Mouse (Mus musculus) hindbrain, embryonic 10.5 days (tissue): ENCODE measurements around the gene Camk1. TPM values are rescaled to one million over a fixed set of nuclear protein-coding genes. Genes with fewer than 3 reads are reported as not detected.

Experiments used
- DNase-seq: peaks from one replicate; pipeline ENCODE4 v3.0.0-alpha.2; 2017; ENCODE audit warnings: low spot score
- H3K27ac ChIP-seq: fragments of 300-500 bp; sonication (generic); 2 replicates; pipeline ENCODE4 v1.5.1; 2016; ENCODE audit warnings: mild to moderate bottlenecking, moderate library complexity
- H3K27me3 ChIP-seq: fragments of 300-500 bp; sonication (generic); 2 replicates; pipeline ENCODE4 v1.6.1; 2016; ENCODE audit warnings: mild to moderate bottlenecking; ENCODE audit not compliant: poor library complexity, insufficient read depth, severe bottlenecking
- H3K36me3 ChIP-seq: fragments of 300-500 bp; sonication (generic); 2 replicates; pipeline ENCODE4 v1.6.1; 2016; ENCODE audit warnings: mild to moderate bottlenecking, moderate library complexity
- H3K4me1 ChIP-seq: fragments of 300-500 bp; sonication (generic); replicated peaks from 2 replicates; pipeline ENCODE4 v1.6.1; 2016; ENCODE audit warnings: mild to moderate bottlenecking
- H3K4me3 ChIP-seq: fragments of 300-500 bp; sonication (generic); 2 replicates; pipeline ENCODE4 v1.5.1; 2016; ENCODE audit warnings: mild to moderate bottlenecking, moderate library complexity
- H3K9me3 ChIP-seq: fragments of 300-500 bp; sonication (generic); 2 replicates; pipeline ENCODE4 v1.6.1; 2016; ENCODE audit warnings: mild to moderate bottlenecking, moderate library complexity
- WGBS: fragments of 180-500 bp; shearing (Covaris S2); methylation state at CpG from one replicate; pipeline ENCODE4 v1.1.7; 2016; 5-methylcytosine and 5-hydroxymethylcytosine counted together
- polyA plus RNA-seq: library from polyadenylated mRNA; unstranded; fragments of >200 nt; fragmentation: Nextera tagmentation; extraction: Ambion mirVana; gene quantifications from 2 replicates; pipeline ENCODE4 v1.2.1, GENCODE M21; 2016

The Camk1 gene
- polyA plus RNA-seq, 1 experiment from 2014 or later: 58.0 TPM

DNA sequence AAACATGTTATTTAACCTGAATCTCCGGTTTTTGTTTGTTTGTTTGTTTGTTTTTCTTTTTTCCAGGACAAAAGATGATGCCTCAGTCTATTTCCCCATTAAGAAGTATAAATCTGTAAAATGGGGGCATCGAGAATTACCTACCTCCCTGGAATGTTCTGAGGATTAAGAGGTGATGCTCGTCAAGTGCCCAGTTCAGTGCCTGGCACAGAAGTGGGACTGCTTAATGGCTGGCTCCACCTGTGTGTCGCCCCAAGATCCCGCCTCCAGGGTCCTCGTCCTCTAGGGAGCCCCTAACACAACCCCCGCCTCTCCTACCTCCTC, 33.4 kb upstream of the Camk1 start:
- Histone ChIP-seq H3K36me3 (peaks cover 62% of the 10 kb centered on the region), H3K27me3 (no peaks in the 10 kb centered on the region), H3K4me1 (peaks cover 27% of the 10 kb centered on the region), H3K4me3 (peak overlapping the region; percentile 98), H3K27ac (peak overlapping the region; percentile 99), H3K9me3 (no peaks in the 10 kb centered on the region)
- DNase-seq: no peak
- WGBS: 7% methylated on average over 7 of the region's 7 CpGs

- H3K27ac ChIP-seq: no peak overlapping the region
- no peaks in the 10 kb centered on the region for H3K27me3 ChIP-seq
- H3K36me3 ChIP-seq: peaks cover 75% of the 10 kb centered on the region
- no peak for DNase-seq
- peaks cover 12% of the 10 kb centered on the region for H3K4me1 ChIP-seq
- WGBS: 94% methylated on average over 4 of the region's 4 CpGs
- H3K9me3 ChIP-seq: no peaks in the 10 kb centered on the region
- H3K4me3 ChIP-seq: no peak overlapping the region
These were observed 29.7 kb upstream of the Camk1 start for GRCm38 (mm10) chr6:113373491-113373890.

DNA sequence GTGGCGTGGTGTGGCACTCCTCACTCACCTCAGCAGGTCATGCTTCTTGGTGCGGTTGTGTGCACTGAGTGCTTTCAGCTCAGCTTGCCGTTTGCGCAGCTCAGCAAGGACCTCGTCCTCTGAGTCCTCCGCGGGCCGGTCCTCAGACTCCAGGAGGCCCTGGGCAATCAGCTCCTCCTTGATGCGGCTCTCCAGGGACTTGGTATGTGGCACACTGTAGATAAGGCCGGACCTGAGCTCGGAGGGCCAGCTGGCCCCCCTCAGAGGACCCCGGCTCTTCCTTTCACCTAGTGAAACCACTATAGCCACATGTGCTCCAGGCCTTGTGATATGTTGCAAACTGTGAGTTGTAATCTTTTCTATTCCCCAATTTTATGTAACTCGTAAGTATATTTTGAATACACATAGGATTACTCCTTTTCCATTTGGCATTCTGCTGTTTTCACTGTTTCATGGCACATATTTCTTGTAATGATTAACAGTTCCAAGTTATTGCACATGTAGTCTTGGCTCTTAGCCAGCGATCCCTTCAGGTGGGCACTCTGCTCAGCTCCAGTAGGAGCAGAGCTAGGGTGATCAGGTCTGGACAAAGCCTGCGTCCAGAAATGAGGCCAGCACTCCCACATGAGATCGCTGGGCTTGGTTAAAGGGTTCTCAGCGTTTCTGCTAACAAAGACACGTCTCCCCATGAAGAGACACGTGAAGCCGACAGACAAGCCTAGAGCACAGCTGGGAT, 26.6 kb upstream of the Camk1 start:
- Histone ChIP-seq H3K27ac (no peak overlapping the region), H3K36me3 (peaks cover 87% of the 10 kb centered on the region), H3K27me3 (no peaks in the 10 kb centered on the region), H3K4me1 (no peaks in the 10 kb centered on the region), H3K9me3 (no peaks in the 10 kb centered on the region), H3K4me3 (no peak overlapping the region)
- DNase-seq: no peak
- WGBS: 94% methylated on average over 20 of the region's 20 CpGs

DNA sequence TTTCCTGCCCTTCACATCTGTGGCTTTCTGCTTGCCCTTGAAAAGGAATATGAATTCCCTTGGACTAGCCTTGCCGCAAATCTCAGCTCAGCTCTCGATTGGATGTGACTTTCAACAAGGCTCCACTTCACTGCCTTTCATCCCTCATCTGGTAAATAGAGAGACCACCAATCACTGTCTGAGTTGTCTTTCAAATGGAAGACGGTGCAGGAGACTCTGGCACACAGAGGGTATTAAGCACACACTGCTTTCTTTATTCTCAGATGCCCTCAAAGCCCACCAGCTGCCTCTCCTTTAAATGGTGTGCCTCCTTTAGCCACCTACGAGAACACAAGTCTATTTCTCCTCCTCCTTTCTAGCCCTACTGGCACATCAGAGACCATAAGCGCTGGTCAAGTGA, 24.8 kb upstream of the Camk1 start:
- Histone ChIP-seq H3K36me3 (peaks cover 69% of the 10 kb centered on the region), H3K4me1 (no peaks in the 10 kb centered on the region), H3K4me3 (no peak overlapping the region), H3K9me3 (no peaks in the 10 kb centered on the region), H3K27ac (no peak overlapping the region), H3K27me3 (no peaks in the 10 kb centered on the region)
- DNase-seq: no peak
- WGBS: 86% methylated on average over 5 of the region's 5 CpGs

DNA sequence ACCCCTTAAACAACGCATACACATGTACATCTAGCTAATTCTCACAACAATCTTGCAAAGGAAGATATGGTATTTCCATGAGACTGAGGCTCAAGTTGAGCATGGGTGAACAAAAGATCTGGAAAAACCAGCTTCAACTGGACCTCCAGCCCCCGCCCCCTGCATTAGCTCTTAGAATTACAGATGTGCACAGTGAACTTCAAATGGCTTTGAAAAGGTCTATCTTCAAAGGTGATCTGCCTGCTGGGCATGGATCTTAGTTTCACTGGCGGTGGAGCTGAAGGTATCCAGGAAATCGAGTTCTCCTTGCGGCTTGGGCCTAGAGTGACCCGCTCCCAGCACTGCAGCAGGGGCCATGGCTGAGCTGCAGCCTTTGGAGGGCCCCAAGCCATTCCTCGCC, 24.3 kb upstream of the Camk1 start:
- H3K27ac ChIP-seq: no peak overlapping the region
- WGBS: 88% methylated on average over 7 of the region's 7 CpGs

DNA sequence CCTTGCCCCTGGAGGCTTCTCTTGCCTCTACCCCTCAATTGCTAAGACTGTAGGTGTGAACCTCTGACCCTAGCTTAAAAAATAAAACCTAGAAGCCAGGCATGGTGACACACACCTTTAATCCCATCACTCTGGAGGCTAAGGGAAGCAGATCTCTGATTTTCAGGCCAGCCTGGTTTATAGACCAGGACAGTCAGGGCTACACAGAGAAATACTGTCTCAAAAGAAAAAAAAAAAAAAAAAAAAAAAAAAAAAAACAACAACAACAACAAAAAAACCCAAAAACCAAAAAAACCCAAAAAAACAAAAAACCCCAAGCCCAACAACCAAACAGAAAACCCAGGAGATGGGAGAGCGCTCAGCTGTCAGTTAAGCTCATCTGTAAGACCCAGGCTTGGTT, 23.8 kb upstream of the Camk1 start:
- 98% methylated on average over 1 of the region's 1 CpGs for WGBS
- Histone ChIP-seq H3K9me3 (no peaks in the 10 kb centered on the region), H3K36me3 (peaks cover 59% of the 10 kb centered on the region), H3K4me1 (no peaks in the 10 kb centered on the region), H3K4me3 (no peak overlapping the region), H3K27me3 (no peaks in the 10 kb centered on the region), H3K27ac (no peak overlapping the region)
- no peak for DNase-seq

More for the DNA sequence above, 24.3 kb upstream of the Camk1 start:
- DNase-seq: no peak
- Histone ChIP-seq H3K27me3 (no peaks in the 10 kb centered on the region), H3K4me3 (no peak overlapping the region), H3K4me1 (no peaks in the 10 kb centered on the region), H3K9me3 (no peaks in the 10 kb centered on the region), H3K36me3 (peaks cover 65% of the 10 kb centered on the region)

DNA sequence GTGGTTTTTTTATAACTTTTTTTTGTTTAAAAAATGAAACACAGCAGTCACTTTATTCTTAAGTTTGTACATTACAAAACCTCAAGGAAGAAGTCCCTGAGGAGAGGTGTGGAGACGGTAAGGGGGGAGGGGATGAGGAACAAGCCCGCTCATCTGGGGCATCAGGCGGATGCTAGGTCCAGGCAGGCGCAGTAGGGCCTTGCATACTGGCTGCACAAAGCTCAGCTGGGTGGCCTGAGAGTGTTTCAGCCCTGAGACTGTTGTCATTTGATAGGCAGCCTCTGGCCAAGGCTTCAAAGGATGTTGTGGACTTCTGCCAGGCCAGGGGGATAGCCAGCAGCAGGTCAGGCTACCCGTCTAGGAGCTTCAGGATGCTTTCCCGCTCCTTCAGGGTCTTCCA, 22.9 kb upstream of the Camk1 start:
- DNase-seq: no peak
- no peaks in the 10 kb centered on the region for H3K27me3 ChIP-seq
- no peak overlapping the region for H3K4me3 ChIP-seq
- H3K36me3 ChIP-seq: peaks cover 50% of the 10 kb centered on the region
- WGBS: 92% methylated on average over 6 of the region's 6 CpGs
- no peaks in the 10 kb centered on the region for H3K4me1 ChIP-seq
- H3K27ac ChIP-seq: no peak overlapping the region
- no peaks in the 10 kb centered on the region for H3K9me3 ChIP-seq

- Histone ChIP-seq H3K36me3 (peaks cover 30% of the 10 kb centered on the region), H3K4me3 (no peak overlapping the region), H3K9me3 (no peaks in the 10 kb centered on the region), H3K27me3 (no peaks in the 10 kb centered on the region), H3K27ac (no peak overlapping the region), H3K4me1 (no peaks in the 10 kb centered on the region)
- no peak for DNase-seq
- 69% methylated on average over 8 of the region's 8 CpGs for WGBS
These were observed 20.8 kb upstream of the Camk1 start for GRCm38 (mm10) chr6:113364518-113365135.

- peaks cover 10% of the 10 kb centered on the region for H3K36me3 ChIP-seq
- no peaks in the 10 kb centered on the region for H3K9me3 ChIP-seq
- 96% methylated on average over 1 of the region's 1 CpGs for WGBS
- no peak overlapping the region for H3K4me3 ChIP-seq
- DNase-seq: no peak
- no peaks in the 10 kb centered on the region for H3K27me3 ChIP-seq
- no peaks in the 10 kb centered on the region for H3K4me1 ChIP-seq
- no peak overlapping the region for H3K27ac ChIP-seq
These were observed 18.5 kb upstream of the Camk1 start for GRCm38 (mm10) chr6:113362241-113362640.

DNA sequence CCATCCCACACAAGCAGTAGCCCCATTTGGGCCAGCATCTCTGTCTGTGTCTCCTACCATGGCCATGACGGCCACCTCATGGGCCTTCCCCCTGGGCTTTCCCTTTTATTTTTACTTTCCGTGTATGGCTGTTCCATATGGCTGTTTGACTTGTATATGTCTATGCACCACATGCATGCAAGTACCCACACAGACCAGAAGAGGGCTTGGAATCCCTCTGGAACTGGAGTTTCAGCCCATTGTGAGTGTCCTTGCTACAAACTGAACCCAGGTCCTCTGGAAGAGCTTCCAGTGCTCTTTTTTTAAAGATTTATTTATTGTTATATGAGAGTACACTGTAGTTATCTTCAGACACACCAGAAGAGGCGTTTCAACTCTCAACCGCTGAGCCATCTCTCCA, 17.7 kb upstream of the Camk1 start:
- Histone ChIP-seq H3K9me3 (no peaks in the 10 kb centered on the region), H3K27ac (no peak overlapping the region), H3K4me1 (no peaks in the 10 kb centered on the region), H3K27me3 (no peaks in the 10 kb centered on the region), H3K36me3 (peaks cover 3% of the 10 kb centered on the region; the same call in 1 of the 2 replicates), H3K4me3 (no peak overlapping the region)
- DNase-seq: no peak
- 79% methylated on average over 4 of the region's 4 CpGs for WGBS

GRCm38 (mm10) chr6:113353696-113354095, 9.9 kb upstream of the Camk1 start:
- no peak overlapping the region for H3K4me3 ChIP-seq
- no peaks in the 10 kb centered on the region for H3K36me3 ChIP-seq
- H3K4me1 ChIP-seq: no peaks in the 10 kb centered on the region
- 70% methylated on average over 3 of the region's 3 CpGs for WGBS
- no peak overlapping the region for H3K27ac ChIP-seq
- no peaks in the 10 kb centered on the region for H3K9me3 ChIP-seq
- no peak for DNase-seq
- H3K27me3 ChIP-seq: no peaks in the 10 kb centered on the region

DNA sequence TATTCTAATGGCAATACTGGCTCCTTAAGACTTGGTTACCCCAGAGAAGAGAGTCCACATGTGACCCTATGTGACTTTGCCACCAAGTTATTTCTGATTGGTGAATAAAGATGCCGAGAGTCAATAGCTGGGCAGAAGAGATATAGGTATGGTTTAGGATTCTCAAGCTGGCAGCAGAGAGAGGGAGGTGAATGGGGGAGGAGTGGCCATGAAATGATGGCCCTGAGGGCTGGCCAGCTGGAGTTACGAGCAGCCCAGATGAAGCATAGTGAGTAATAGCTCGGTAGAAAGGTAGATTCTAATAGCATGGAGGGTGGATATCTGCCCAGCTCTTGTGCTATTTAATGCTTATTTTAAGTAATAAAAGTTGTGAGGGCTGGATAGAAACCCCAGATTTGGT, 9.0 kb upstream of the Camk1 start:
- no peaks in the 10 kb centered on the region for H3K9me3 ChIP-seq
- no peaks in the 10 kb centered on the region for H3K36me3 ChIP-seq
- no peaks in the 10 kb centered on the region for H3K27me3 ChIP-seq
- H3K4me1 ChIP-seq: no peaks in the 10 kb centered on the region
- no peak overlapping the region for H3K4me3 ChIP-seq
- H3K27ac ChIP-seq: no peak overlapping the region
- no peak for DNase-seq
- WGBS: 81% methylated on average over 3 of the region's 3 CpGs

DNA sequence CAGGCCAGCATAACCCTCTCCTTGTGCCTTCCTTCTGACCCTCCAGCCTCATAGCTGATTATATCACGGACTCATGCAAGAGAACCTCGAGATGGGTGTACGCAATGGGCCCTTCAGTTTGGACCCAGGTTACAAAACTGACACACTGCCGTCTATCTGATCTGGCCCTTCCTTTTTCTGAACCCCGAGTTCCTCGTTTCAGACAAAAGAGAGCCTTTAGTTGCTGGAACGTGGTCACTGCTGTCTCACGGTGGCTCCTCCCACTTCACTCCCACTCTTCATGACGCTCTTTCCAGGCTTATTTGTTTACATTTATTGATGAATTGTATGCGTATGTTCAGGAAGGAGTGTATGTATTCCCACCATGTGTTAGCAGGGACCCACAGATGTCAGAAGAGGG, 7.9 kb upstream of the Camk1 start:
- no peak for DNase-seq
- Histone ChIP-seq H3K27ac (no peak overlapping the region), H3K4me3 (no peak overlapping the region), H3K4me1 (no peaks in the 10 kb centered on the region), H3K27me3 (no peaks in the 10 kb centered on the region), H3K36me3 (no peaks in the 10 kb centered on the region), H3K9me3 (no peaks in the 10 kb centered on the region)
- 63% methylated on average over 10 of the region's 10 CpGs for WGBS
